Mouse (Mus musculus): ENCODE results near the gene Klhl10. TPM values are rescaled to one million over a fixed set of nuclear protein-coding genes. Genes with fewer than 3 reads are reported as not detected.

Gene Klhl10
- polyA plus RNA-seq, 1 experiment from 2014 or later, result 0.52 TPM

DNA sequence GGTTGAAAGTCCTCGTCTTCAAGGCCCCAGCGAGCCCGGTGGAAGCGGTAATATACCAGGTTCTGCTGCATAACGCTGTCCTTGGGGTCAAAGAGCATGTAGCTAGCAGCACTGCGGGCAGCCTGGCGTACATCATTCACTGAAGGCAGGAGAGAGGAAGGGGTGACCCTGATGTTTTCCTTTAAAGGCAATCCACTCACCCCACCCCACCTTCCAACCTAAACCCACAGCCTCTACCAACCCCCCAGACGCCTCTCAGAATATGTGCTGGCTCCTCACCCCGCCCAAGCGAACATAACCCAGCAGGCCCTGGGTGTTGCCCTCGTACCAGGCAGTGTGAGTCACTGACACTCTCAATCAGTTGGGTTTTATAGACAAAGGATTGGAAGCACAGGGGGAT lies 30.0 kb upstream of the Klhl10 start:
- Histone ChIP-seq H3K4me1 (ENCODE audit: control insufficient read depth, insufficient read depth, low read length) (no peaks in the 10 kb centered on the region; the same call in 1 of the 2 replicates), H3K36me3 (replicated peaks; ENCODE audit: control insufficient read depth, insufficient read depth, low read depth, low read length) (no peaks in the 10 kb centered on the region; the same call in 1 of the 2 replicates), H3K27me3 (ENCODE audit: control insufficient read depth, insufficient read depth, low read length) (no peaks in the 10 kb centered on the region), H3K27ac (replicated peaks; ENCODE audit: low read depth, low read length) (no peak overlapping the region), H3K4me3 (ENCODE audit: low read depth, low read length) (no peak overlapping the region), H3K4me2 (ENCODE audit: low read depth, low read length) (no peak overlapping the region), H3K9me3 (replicated peaks; ENCODE audit: control insufficient read depth, low read length) (no peaks in the 10 kb centered on the region), H3K9ac (replicated peaks; ENCODE audit: low read length) (no peak overlapping the region)
- ATAC-seq (replicated peaks; ENCODE audit: insufficient number of reproducible peaks, low FRiP score, low TSS enrichment, low read depth) (no peak), DNase-seq (ENCODE audit: low spot score) (no peak)
- WGBS, result 86% methylated on average over 11 of the region's 11 CpGs

- H3K4me1 ChIP-seq (ENCODE audit: control insufficient read depth, insufficient read depth, low read length), result no peaks in the 10 kb centered on the region; the same call in 1 of the 2 replicates
- no peak overlapping the region for H3K27ac ChIP-seq (replicated peaks; ENCODE audit: low read depth, low read length)
- H3K9me3 ChIP-seq (replicated peaks; ENCODE audit: control insufficient read depth, low read length), result no peaks in the 10 kb centered on the region
- no peak for ATAC-seq (replicated peaks; ENCODE audit: insufficient number of reproducible peaks, low FRiP score, low TSS enrichment, low read depth)
- peak overlapping the region; percentile 75 for H3K4me3 ChIP-seq (ENCODE audit: low read depth, low read length)
- no peak for DNase-seq (ENCODE audit: low spot score)
- peak overlapping the region; percentile 85 for H3K9ac ChIP-seq (replicated peaks; ENCODE audit: low read length)
- no peaks in the 10 kb centered on the region for H3K27me3 ChIP-seq (ENCODE audit: control insufficient read depth, insufficient read depth, low read length)
- 70% methylated on average over 11 of the region's 11 CpGs for WGBS
- H3K4me2 ChIP-seq (ENCODE audit: low read depth, low read length), result peak overlapping the region; percentile 83
- no peaks in the 10 kb centered on the region; the same call in 1 of the 2 replicates for H3K36me3 ChIP-seq (replicated peaks; ENCODE audit: control insufficient read depth, insufficient read depth, low read depth, low read length)
Observed at GRCm38 (mm10) chr11:100413541-100413940, 28.2 kb upstream of the Klhl10 start.

GRCm38 (mm10) chr11:100414021-100414913 lies 27.4 kb upstream of the Klhl10 start, which contains the start of gene P3h4:
Gene P3h4, minus strand, starts transcription at chr11:100414836.
- ATAC-seq (replicated peaks; ENCODE audit: insufficient number of reproducible peaks, low FRiP score, low TSS enrichment, low read depth), result peak; percentile 95
- H3K27ac ChIP-seq (replicated peaks; ENCODE audit: low read depth, low read length), result peak within 1 kb of the TSS; percentile 49

GRCm38 (mm10) chr11:100414914-100415822 lies 26.5 kb upstream of the Klhl10 start, which contains the start of gene Fkbp10:
Gene Fkbp10, plus strand, starts transcription at chr11:100415697.
- Histone ChIP-seq H3K4me1 (ENCODE audit: control insufficient read depth, insufficient read depth, low read length) (no peaks in the 10 kb centered on the region; the same call in 1 of the 2 replicates), H3K36me3 (replicated peaks; ENCODE audit: control insufficient read depth, insufficient read depth, low read depth, low read length) (no peaks in the 10 kb centered on the region; the same call in 1 of the 2 replicates), H3K27ac (replicated peaks; ENCODE audit: low read depth, low read length) (peak within 1 kb of the TSS; percentile 49), H3K27me3 (ENCODE audit: control insufficient read depth, insufficient read depth, low read length) (no peaks in the 10 kb centered on the region), H3K4me2 (ENCODE audit: low read depth, low read length) (peak within 1 kb of the TSS; percentile 83), H3K9ac (replicated peaks; ENCODE audit: low read length) (peak within 1 kb of the TSS; percentile 85), H3K9me3 (replicated peaks; ENCODE audit: control insufficient read depth, low read length) (no peaks in the 10 kb centered on the region), H3K4me3 (ENCODE audit: low read depth, low read length) (peak within 1 kb of the TSS; percentile 75)
- DNase-seq (ENCODE audit: low spot score) (peak; percentile 88), ATAC-seq (replicated peaks; ENCODE audit: insufficient number of reproducible peaks, low FRiP score, low TSS enrichment, low read depth) (peak; percentile 7; the same call in 1 of the 2 replicates)
- WGBS, result under 1% methylated on average over 30 of the region's 31 CpGs

More at GRCm38 (mm10) chr11:100414021-100414913, 27.4 kb upstream of the Klhl10 start, which contains the start of gene P3h4:
- Histone ChIP-seq H3K36me3 (replicated peaks; ENCODE audit: control insufficient read depth, insufficient read depth, low read depth, low read length) (no peaks in the 10 kb centered on the region; the same call in 1 of the 2 replicates), H3K4me3 (ENCODE audit: low read depth, low read length) (peak within 1 kb of the TSS; percentile 75), H3K9ac (replicated peaks; ENCODE audit: low read length) (peak within 1 kb of the TSS; percentile 85), H3K9me3 (replicated peaks; ENCODE audit: control insufficient read depth, low read length) (no peaks in the 10 kb centered on the region), H3K4me1 (ENCODE audit: control insufficient read depth, insufficient read depth, low read length) (no peaks in the 10 kb centered on the region; the same call in 1 of the 2 replicates), H3K4me2 (ENCODE audit: low read depth, low read length) (peak within 1 kb of the TSS; percentile 83), H3K27me3 (ENCODE audit: control insufficient read depth, insufficient read depth, low read length) (no peaks in the 10 kb centered on the region)
- DNase-seq (ENCODE audit: low spot score), result peak; percentile 94
- 1% methylated on average over 77 of the region's 93 CpGs for WGBS

DNA sequence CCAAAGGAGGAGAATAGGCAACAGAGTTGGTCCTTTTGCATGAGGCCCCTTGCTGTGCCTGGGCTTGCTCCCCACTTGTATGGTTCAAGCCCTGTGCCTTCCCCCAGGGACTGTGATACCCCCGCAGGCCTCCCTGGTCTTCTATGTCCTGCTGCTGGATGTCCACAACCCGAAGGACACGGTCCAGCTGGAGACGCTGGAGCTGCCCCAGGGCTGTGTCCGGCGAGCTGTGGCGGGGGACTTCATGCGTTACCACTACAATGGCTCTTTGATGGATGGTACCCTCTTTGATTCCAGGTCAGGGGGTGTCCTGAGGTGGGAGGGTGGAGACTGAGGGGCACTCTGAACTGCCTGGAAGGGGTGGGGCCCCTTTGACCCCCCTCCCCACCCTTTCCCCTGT lies 20.2 kb upstream of the Klhl10 start:
- DNase-seq (ENCODE audit: low spot score) (no peak), ATAC-seq (replicated peaks; ENCODE audit: insufficient number of reproducible peaks, low FRiP score, low TSS enrichment, low read depth) (no peak)
- H3K4me3 ChIP-seq (ENCODE audit: low read depth, low read length), result no peak overlapping the region
- no peaks in the 10 kb centered on the region for H3K9me3 ChIP-seq (replicated peaks; ENCODE audit: control insufficient read depth, low read length)
- H3K9ac ChIP-seq (replicated peaks; ENCODE audit: low read length), result no peak overlapping the region
- H3K27me3 ChIP-seq (ENCODE audit: control insufficient read depth, insufficient read depth, low read length), result no peaks in the 10 kb centered on the region
- H3K4me1 ChIP-seq (ENCODE audit: control insufficient read depth, insufficient read depth, low read length), result no peaks in the 10 kb centered on the region
- no peak overlapping the region for H3K4me2 ChIP-seq (ENCODE audit: low read depth, low read length)
- no peak overlapping the region for H3K27ac ChIP-seq (replicated peaks; ENCODE audit: low read depth, low read length)
- 41% methylated on average over 8 of the region's 8 CpGs for WGBS
- no peaks in the 10 kb centered on the region; the same call in 1 of the 2 replicates for H3K36me3 ChIP-seq (replicated peaks; ENCODE audit: control insufficient read depth, insufficient read depth, low read depth, low read length)

GRCm38 (mm10) chr11:100423836-100424235 lies 17.9 kb upstream of the Klhl10 start:
- Histone ChIP-seq H3K4me1 (ENCODE audit: control insufficient read depth, insufficient read depth, low read length) (no peaks in the 10 kb centered on the region), H3K27me3 (ENCODE audit: control insufficient read depth, insufficient read depth, low read length) (no peaks in the 10 kb centered on the region), H3K4me2 (ENCODE audit: low read depth, low read length) (no peak overlapping the region), H3K9me3 (replicated peaks; ENCODE audit: control insufficient read depth, low read length) (no peaks in the 10 kb centered on the region), H3K4me3 (ENCODE audit: low read depth, low read length) (no peak overlapping the region), H3K36me3 (replicated peaks; ENCODE audit: control insufficient read depth, insufficient read depth, low read depth, low read length) (no peaks in the 10 kb centered on the region; the same call in none of the 2 replicates), H3K27ac (replicated peaks; ENCODE audit: low read depth, low read length) (no peak overlapping the region), H3K9ac (replicated peaks; ENCODE audit: low read length) (no peak overlapping the region)
- no peak for DNase-seq (ENCODE audit: low spot score)
- ATAC-seq (replicated peaks; ENCODE audit: insufficient number of reproducible peaks, low FRiP score, low TSS enrichment, low read depth), result no peak
- WGBS, result 90% methylated on average over 7 of the region's 7 CpGs

DNA sequence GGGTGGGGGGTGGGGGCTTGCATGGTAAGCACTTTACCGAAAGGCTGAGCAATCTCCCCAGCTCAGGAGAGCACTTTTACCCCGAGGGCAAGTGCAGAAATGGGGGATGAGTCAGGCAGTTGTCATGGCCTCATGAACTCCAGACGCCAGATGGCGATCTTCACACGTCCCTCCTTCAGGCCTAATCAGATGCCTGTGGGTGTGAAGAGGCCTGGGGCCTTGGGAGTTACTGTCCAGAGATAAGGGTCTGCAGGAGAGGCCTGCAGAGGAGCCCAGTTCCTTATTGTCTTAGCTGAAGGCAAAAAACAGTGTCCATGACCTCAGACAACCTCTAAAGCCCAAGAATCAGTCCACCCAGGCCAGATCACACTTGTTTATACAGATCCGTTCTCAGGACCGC lies 15.9 kb upstream of the Klhl10 start:
- H3K36me3 ChIP-seq (replicated peaks; ENCODE audit: control insufficient read depth, insufficient read depth, low read depth, low read length), result no peaks in the 10 kb centered on the region; the same call in none of the 2 replicates
- H3K9ac ChIP-seq (replicated peaks; ENCODE audit: low read length), result no peak overlapping the region; the same call in 1 of the 2 replicates
- H3K4me2 ChIP-seq (ENCODE audit: low read depth, low read length), result no peak overlapping the region
- 24% methylated on average over 7 of the region's 7 CpGs for WGBS
- no peak for ATAC-seq (replicated peaks; ENCODE audit: insufficient number of reproducible peaks, low FRiP score, low TSS enrichment, low read depth)
- no peaks in the 10 kb centered on the region for H3K4me1 ChIP-seq (ENCODE audit: control insufficient read depth, insufficient read depth, low read length)
- H3K27me3 ChIP-seq (ENCODE audit: control insufficient read depth, insufficient read depth, low read length), result no peaks in the 10 kb centered on the region
- DNase-seq (ENCODE audit: low spot score), result peak; percentile 55
- H3K4me3 ChIP-seq (ENCODE audit: low read depth, low read length), result no peak overlapping the region
- no peak overlapping the region for H3K27ac ChIP-seq (replicated peaks; ENCODE audit: low read depth, low read length)
- H3K9me3 ChIP-seq (replicated peaks; ENCODE audit: control insufficient read depth, low read length), result no peaks in the 10 kb centered on the region

All from embryonic facial prominence, embryonic 11.5 days (tissue).